Mouse (Mus musculus) splenic B cell, adult 2 months (primary cell): Measurements from ENCODE around the gene Zc3h7a.

ENCODE experiments used
- DNase-seq: peaks from one replicate; pipeline ENCODE4 v3.0.0-alpha.2; 2011; ENCODE audit warnings: low read depth, low spot score
- H3K27me3 ChIP-seq: 2 replicates; pipeline ENCODE4 v1.6.1; 2012; ENCODE audit warnings: mild to moderate bottlenecking, low read length, moderate library complexity, mixed read lengths; ENCODE audit not compliant: control insufficient read depth, poor library complexity, insufficient read depth, severe bottlenecking
- H3K36me3 ChIP-seq: 2 replicates; pipeline ENCODE4 v1.6.1; 2012; ENCODE audit warnings: mild to moderate bottlenecking, low read length, moderate library complexity, mixed read lengths; ENCODE audit not compliant: control insufficient read depth, poor library complexity, insufficient read depth, severe bottlenecking

The Zc3h7a gene

GRCm38 (mm10) chr16:11124110-11124509 lies 52.1 kb downstream of the Zc3h7a start:
- no peaks in the 10 kb centered on the region for H3K27me3 ChIP-seq
- no peak for DNase-seq
- peaks cover 4% of the 10 kb centered on the region; the same call in 1 of the 2 replicates for H3K36me3 ChIP-seq

- H3K36me3 ChIP-seq: peaks cover 4% of the 10 kb centered on the region; the same call in 1 of the 2 replicates
- no peaks in the 10 kb centered on the region for H3K27me3 ChIP-seq
- no peak for DNase-seq
Measured at GRCm38 (mm10) chr16:11122625-11123024, 53.6 kb downstream of the Zc3h7a start.

- Histone ChIP-seq H3K36me3 (no peaks in the 10 kb centered on the region; the same call in 1 of the 2 replicates), H3K27me3 (no peaks in the 10 kb centered on the region)
- DNase-seq: peak; percentile 75
Measured at GRCm38 (mm10) chr16:11109198-11109740, 66.9 kb downstream of the Zc3h7a start.

- no peaks in the 10 kb centered on the region for H3K27me3 ChIP-seq
- DNase-seq: peak; percentile 22
- H3K36me3 ChIP-seq: peaks cover 4% of the 10 kb centered on the region
Measured at GRCm38 (mm10) chr16:11104905-11105304, 71.3 kb downstream of the Zc3h7a start.

GRCm38 (mm10) chr16:11097301-11097700 lies 78.9 kb downstream of the Zc3h7a start:
- Histone ChIP-seq H3K27me3 (no peaks in the 10 kb centered on the region), H3K36me3 (peaks cover 2% of the 10 kb centered on the region; the same call in 1 of the 2 replicates)
- DNase-seq: no peak

- DNase-seq: no peak
- Histone ChIP-seq H3K27me3 (no peaks in the 10 kb centered on the region), H3K36me3 (peaks cover under 1% of the 10 kb centered on the region; the same call in 1 of the 2 replicates)
Measured at GRCm38 (mm10) chr16:11093717-11094386, 82.3 kb downstream of the Zc3h7a start.

- peak; percentile 58 for DNase-seq
- H3K27me3 ChIP-seq: no peaks in the 10 kb centered on the region
- H3K36me3 ChIP-seq: peaks cover 6% of the 10 kb centered on the region
Measured at GRCm38 (mm10) chr16:11092523-11092922, 83.7 kb downstream of the Zc3h7a start.

GRCm38 (mm10) chr16:11092061-11092460 lies 84.1 kb downstream of the Zc3h7a start:
- H3K36me3 ChIP-seq: peaks cover 6% of the 10 kb centered on the region
- no peak for DNase-seq
- H3K27me3 ChIP-seq: no peaks in the 10 kb centered on the region

- peaks cover 6% of the 10 kb centered on the region for H3K36me3 ChIP-seq
- H3K27me3 ChIP-seq: no peaks in the 10 kb centered on the region
- DNase-seq: peak; percentile 69
Measured at GRCm38 (mm10) chr16:11090836-11091570, 85.2 kb downstream of the Zc3h7a start.

- peak; percentile 62 for DNase-seq
- H3K27me3 ChIP-seq: no peaks in the 10 kb centered on the region
- H3K36me3 ChIP-seq: peaks cover 14% of the 10 kb centered on the region
Measured at GRCm38 (mm10) chr16:11086856-11087588, 89.2 kb downstream of the Zc3h7a start.
